Mouse (Mus musculus) liver, embryonic 14.5 days (tissue): ENCODE results near the gene Tardbp.

Source experiments
- CTCF ChIP-seq: IDR thresholded peaks from 2 replicates; pipeline ENCODE4 v1.5.1; 2016; ENCODE audit warnings: antibody characterized with exemption, low read depth, control low read depth
- EP300 ChIP-seq: IDR thresholded peaks from 2 replicates; pipeline ENCODE4 v1.6.1; 2016; ENCODE audit warnings: antibody characterized with exemption, low read depth

- TF ChIP-seq CTCF (no peak), EP300 (no peak)
These were observed 31.0 kb upstream of the Tardbp start for GRCm38 (mm10) chr4:148657776-148658175.
